Comparison of ENCODE assay signal across 10 mouse cellular contexts in the genomic region with DNA sequence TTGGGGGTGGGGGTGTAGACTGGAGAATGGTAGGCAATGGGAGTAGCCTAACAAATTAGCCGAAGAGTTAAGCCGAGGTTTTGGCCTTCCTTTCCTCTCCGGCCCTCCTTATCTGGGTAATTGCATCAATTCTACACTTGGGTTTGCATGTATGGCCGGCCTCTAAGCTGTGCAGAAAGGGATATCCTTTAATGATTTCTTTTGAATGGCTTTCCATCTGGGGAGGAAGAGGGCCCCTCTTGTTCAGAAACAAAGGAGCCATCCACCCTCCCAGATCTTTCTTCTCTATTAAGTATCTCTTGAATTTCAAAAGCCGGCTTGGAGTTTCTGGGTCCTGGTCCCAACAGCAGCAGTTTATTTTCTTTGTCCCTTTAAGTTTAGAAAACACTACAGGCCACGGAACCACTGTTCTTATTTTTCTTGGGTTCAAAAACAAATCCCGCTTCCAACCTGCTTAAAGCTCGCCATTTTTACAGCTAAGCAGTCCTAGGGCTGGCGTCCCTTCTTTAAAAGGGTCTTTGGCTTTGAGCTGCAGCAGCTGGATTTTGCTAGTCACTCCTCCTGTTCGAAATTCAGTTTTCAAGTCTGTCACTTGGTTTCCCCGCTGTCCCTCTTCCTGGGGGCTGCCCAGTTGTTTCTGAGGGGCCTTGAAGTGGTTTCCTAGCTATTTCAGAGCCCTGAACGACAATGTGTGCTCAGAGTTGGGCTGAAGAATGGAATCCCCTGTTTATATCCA.
DNase-seq lines count a peak whose midpoint lies in the region; ATAC-seq and TF ChIP-seq lines count a peak whose summit lies in the region.
"Had no signal": no experiment of that assay in that cellular context is flagged by ENCODE, and none has a peak within 500 bp of the region (broad histone marks: within the 10 kb centered on the region; RNA-seq: fewer than 3 reads in every experiment).

No protein-coding gene starts in this region.

- H3K9ac ChIP-seq in lung, embryonic 14.5 days = peak overlapping the region; percentile 5; the same call in 1 of the 2 replicates
- H3K9ac ChIP-seq in limb, embryonic 13.5 days = peak overlapping the region; percentile 9; the same call in 1 of the 2 replicates
- H3K9ac ChIP-seq: liver, embryonic 14.5 days had no signal

- DNase-seq in lung, embryonic 14.5 days = peak; percentile 78
- DNase-seq in lung, adult 18-20 months = no peak
- peak; percentile 68 for DNase-seq in forebrain, embryonic 10.5 days (ENCODE audit: extremely low spot score, low spot score)
- peak; percentile 36 for DNase-seq in retina, embryonic 14.5 days (ENCODE audit: low spot score)
- DNase-seq in spleen, postnatal 36 days (ENCODE audit: low spot score in 2 of 2) = no peak
- DNase-seq in layer of hippocampus, postnatal 10 days (ENCODE audit: low spot score in 2 of 2) = no peak
- DNase-seq in gastrocnemius, postnatal 36 days = no peak

- H3K9me3 ChIP-seq in lung, embryonic 14.5 days (ENCODE audit: low read depth, low read length) = no peaks in the 10 kb centered on the region
- no peaks in the 10 kb centered on the region for H3K9me3 ChIP-seq in forebrain, embryonic 10.5 days
- H3K9me3 ChIP-seq in limb, embryonic 13.5 days = no peaks in the 10 kb centered on the region

- peak; percentile 79 for ATAC-seq in lung, embryonic 14.5 days (ENCODE audit: insufficient read depth)
- peak; percentile 29; the same call in 1 of the 2 replicates for ATAC-seq in limb, embryonic 13.5 days (ENCODE audit: low FRiP score, low read depth)
- ATAC-seq: Patski had no signal

- no peak overlapping the region for H3K4me3 ChIP-seq in lung, embryonic 14.5 days (ENCODE audit: low read depth, low read length)
- peak overlapping the region; percentile 40 for H3K4me3 ChIP-seq in forebrain, embryonic 10.5 days
- H3K4me3 ChIP-seq in limb, embryonic 13.5 days = peak overlapping the region; percentile 25

- no peaks in the 10 kb centered on the region for H3K36me3 ChIP-seq in lung, embryonic 14.5 days (ENCODE audit: insufficient read depth)
- H3K36me3 ChIP-seq in forebrain, embryonic 10.5 days (replicated peaks) = no peaks in the 10 kb centered on the region
- H3K36me3 ChIP-seq in limb, embryonic 13.5 days = no peaks in the 10 kb centered on the region

- H3K4me1 ChIP-seq in lung, embryonic 14.5 days (ENCODE audit: insufficient read depth) = peaks cover 13% of the 10 kb centered on the region
- peaks cover 66% of the 10 kb centered on the region for H3K4me1 ChIP-seq in forebrain, embryonic 10.5 days
- peaks cover 49% of the 10 kb centered on the region for H3K4me1 ChIP-seq in limb, embryonic 13.5 days

- no peaks in the 10 kb centered on the region for H3K27me3 ChIP-seq in lung, embryonic 14.5 days (ENCODE audit: insufficient read depth, low read length)
- H3K27me3 ChIP-seq in forebrain, embryonic 10.5 days (ENCODE audit: poor library complexity, severe bottlenecking) = peaks cover 16% of the 10 kb centered on the region
- no peaks in the 10 kb centered on the region for H3K27me3 ChIP-seq in limb, embryonic 13.5 days
- H3K27me3 ChIP-seq: Patski had no signal

- intact Hi-C loops in gastrocnemius, postnatal 36 days (cut with DNase I) = loop anchor here (10.0 kb wide), 1 partner anchor 148 kb away; no protein-coding TSS in a partner anchor

- peak overlapping the region; percentile 73 for H3K27ac ChIP-seq in lung, embryonic 14.5 days (ENCODE audit: low read depth)
- H3K27ac ChIP-seq in forebrain, embryonic 10.5 days = peak overlapping the region; percentile 97
- peak overlapping the region; percentile 84 for H3K27ac ChIP-seq in limb, embryonic 13.5 days
- H3K27ac ChIP-seq: liver, embryonic 14.5 days had no signal

- no peak for TF ChIP-seq CTCF in lung, embryonic 14.5 days (IDR thresholded peaks at IDR 0.05; ENCODE audit: low read depth)

- H3K4me2 ChIP-seq in lung, embryonic 14.5 days = peak overlapping the region; percentile 59
- peak overlapping the region; percentile 59 for H3K4me2 ChIP-seq in limb, embryonic 13.5 days (replicated peaks)

- 16% methylated on average over 12 of the region's 12 CpGs for WGBS in lung, embryonic 14.5 days
- 9% methylated on average over 12 of the region's 12 CpGs for WGBS in forebrain, embryonic 10.5 days
- 28% methylated on average over 12 of the region's 12 CpGs for WGBS in limb, embryonic 13.5 days

Comparison
In these comparisons a context has a peak if more than half of its experiments do, and no peak if none do; other contexts are left out.
1. DNase-seq: peak in lung, embryonic 14.5 days (single experiment), forebrain, embryonic 10.5 days (single experiment) and retina, embryonic 14.5 days (single experiment); none in lung, adult 18-20 months (0 of 2), spleen, postnatal 36 days (0 of 2), layer of hippocampus, postnatal 10 days (0 of 2) and gastrocnemius, postnatal 36 days (0 of 2).
2. Peak in every context shown above with its lines, with median percentiles within 50 percentile points of each other: H3K27ac ChIP-seq.